Mouse (Mus musculus): ENCODE data around the gene Nhsl2.

DNA sequence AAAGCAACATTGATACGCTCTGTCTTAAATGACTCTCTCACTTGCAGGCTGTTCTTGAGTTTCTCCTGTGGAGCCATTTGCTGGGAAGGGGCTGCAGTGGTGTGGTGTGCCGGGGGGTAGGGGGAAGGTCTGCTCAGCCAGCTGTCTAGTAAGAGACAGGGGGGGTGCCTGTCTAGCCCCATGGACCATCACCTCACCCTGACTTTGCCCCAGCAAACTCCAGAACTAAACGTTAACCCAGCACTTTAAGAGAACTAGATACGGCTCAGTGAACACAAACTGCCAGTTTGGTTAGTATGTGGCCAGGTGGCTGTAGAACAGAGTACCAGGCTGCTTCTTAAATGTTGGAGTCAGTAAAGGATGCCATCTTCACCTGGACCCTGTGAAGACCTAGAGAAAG, 226.0 kb downstream of the Nhsl2 start:
- TF ChIP-seq CTCF (IDR thresholded peaks at IDR 0.05; ENCODE audit: low read depth) (no peak), EP300 (IDR thresholded peaks at IDR 0.05; ENCODE audit: low read depth) (no peak)

Measured in liver, postnatal 0 days (tissue).